In genomic region chr1:135162720-135163119, GRCm38 (mm10) we compare ENCODE assay signal across 16 mouse cellular contexts. TPM values are rescaled to one million over a fixed set of nuclear protein-coding genes. Genes with fewer than 3 reads are reported as not detected.
DNase-seq lines count a peak whose midpoint lies in the region; ATAC-seq and TF ChIP-seq lines count a peak whose summit lies in the region.
"Had no signal": no experiment of that assay in that cellular context is flagged by ENCODE, and none has a peak within 500 bp of the region (broad histone marks: within the 10 kb centered on the region; RNA-seq: fewer than 3 reads in every experiment).

No protein-coding gene starts in this region.

- WGBS in heart, embryonic 11.5 days (ENCODE audit: insufficient replicate concordance) = 50% methylated on average over 6 of the region's 6 CpGs

- peak; percentile 26 to 47 for DNase-seq in cerebellum, adult 18-20 months
- DNase-seq in cerebellum, adult 11 months = no peak
- peak in 1 of 2 experiments; percentile 57 for DNase-seq in left cerebral cortex, adult 2 months (ENCODE audit: extremely low spot score in 1 of 2, low spot score in 2 of 2)
- no peak for DNase-seq in left cerebral cortex, adult 18-20 months (ENCODE audit: low spot score in 2 of 2)
- peak; percentile 65 for DNase-seq in brain, embryonic 14.5 days (ENCODE audit: low read depth)
- peak; percentile 62 to 84 for DNase-seq in layer of hippocampus, adult 2 months (ENCODE audit: low spot score in 2 of 2)
- no peak for DNase-seq in lung, adult 18-20 months
- DNase-seq: adrenal gland, postnatal 36 days; gastrocnemius, postnatal 10 days; kidney, postnatal 4 days; liver, embryonic 13.5 days; thymus, postnatal 4 days had no signal

- no peak overlapping the region for H3K9ac ChIP-seq in heart, embryonic 11.5 days (ENCODE audit: low read depth, low read length)
- H3K9ac ChIP-seq: liver, embryonic 13.5 days had no signal

- intact Hi-C loops in left cerebral cortex, adult 2 months (cut with DNase I) = no loop called here

- H3K27ac ChIP-seq in left cerebral cortex, adult 2 months = peak overlapping the region; percentile 53; the same call in 1 of the 2 replicates
- peak overlapping the region; percentile 93 for H3K27ac ChIP-seq in layer of hippocampus, adult 2 months
- H3K27ac ChIP-seq in heart, embryonic 11.5 days (ENCODE audit: low read depth, low read length) = no peak overlapping the region
- H3K27ac ChIP-seq: liver, embryonic 13.5 days had no signal

- ATAC-seq in heart, embryonic 11.5 days (replicated peaks; ENCODE audit: insufficient number of reproducible peaks, low FRiP score, low TSS enrichment) = no peak
- ATAC-seq: inflammation-experienced regulatory T-cells, adult 6 months had no signal

- H3K4me1 ChIP-seq in heart, embryonic 11.5 days (ENCODE audit: control insufficient read depth, insufficient read depth, low read length) = no peaks in the 10 kb centered on the region; the same call in 1 of the 2 replicates
- H3K4me1 ChIP-seq: liver, embryonic 13.5 days had no signal

- peaks cover 57% of the 10 kb centered on the region for H3K27me3 ChIP-seq in heart, embryonic 11.5 days (ENCODE audit: control insufficient read depth, insufficient read depth, low read length)
- H3K27me3 ChIP-seq: liver, embryonic 13.5 days had no signal

- no peak overlapping the region for H3K4me2 ChIP-seq in heart, embryonic 11.5 days
- H3K4me2 ChIP-seq: liver, embryonic 13.5 days had no signal

- peak overlapping the region; percentile 18; the same call in 1 of the 2 replicates for H3K4me3 ChIP-seq in left cerebral cortex, adult 2 months
- H3K4me3 ChIP-seq in layer of hippocampus, adult 2 months = peak overlapping the region; percentile 35
- H3K4me3 ChIP-seq in heart, embryonic 11.5 days (ENCODE audit: low read depth, low read length) = no peak overlapping the region
- H3K4me3 ChIP-seq: liver, embryonic 13.5 days had no signal

- H3K9me3 ChIP-seq in heart, embryonic 11.5 days (replicated peaks; ENCODE audit: control insufficient read depth, low read length) = no peaks in the 10 kb centered on the region
- H3K9me3 ChIP-seq: liver, embryonic 13.5 days had no signal

- H3K36me3 ChIP-seq in heart, embryonic 11.5 days (ENCODE audit: control insufficient read depth, insufficient read depth, low read length) = no peaks in the 10 kb centered on the region
- H3K36me3 ChIP-seq: liver, embryonic 13.5 days had no signal

- no peak for TF ChIP-seq CTCF in left cerebral cortex, adult 2 months (IDR thresholded peaks at IDR 0.05)
- no peak for TF ChIP-seq CTCF in brain, embryonic 14.5 days (IDR thresholded peaks at IDR 0.05; ENCODE audit: borderline replicate concordance, extremely low read depth, insufficient read depth, insufficient read length)
- TF ChIP-seq CTCF in layer of hippocampus, adult 2 months (conservative IDR thresholded peaks at IDR 0.05) = peak; percentile 21; the same call in 1 of the 2 replicates

- TF ChIP-seq POLR2A in brain, embryonic 14.5 days (IDR thresholded peaks at IDR 0.05; ENCODE audit: borderline replicate concordance, extremely low read depth, insufficient read depth, insufficient read length, poor library complexity, severe bottlenecking) = no peak

RNA-seq across cellular contexts. Expression of gene Gpr37l1, which starts 4.8 kb away (rescaled TPM):
- total RNA-seq in left cerebral cortex, adult 2 months (2021) = 100 to 1,000 TPM; 168 to 183 TPM
- 100 to 1,000 TPM; 160 to 178 TPM for total RNA-seq in left cerebral cortex, adult 18-20 months (2021)
- 0.35 and 0.46 TPM in 2 replicates for polyA plus RNA-seq in brain, embryonic 14.5 days (2012; rRNA removed)
- 100 to 1,000 TPM; 193 to 194 TPM for total RNA-seq in layer of hippocampus, adult 2 months (2021)
- not detected in 2 replicates for polyA plus RNA-seq in heart, embryonic 11.5 days (2014; fragmentation: Nextera tagmentation; extraction: Ambion mirVana)
- total RNA-seq: monocyte, adult 5-6 weeks had no signal
- polyA plus RNA-seq: heart, embryonic 14.5 days; inflammation-experienced regulatory T-cells, adult 6 months; liver, embryonic 13.5 days had no signal

RNA-seq across cellular contexts. Expression of gene Arl8a, which starts 16.1 kb away (rescaled TPM):
- 100 to 1,000 TPM; 262 to 263 TPM for total RNA-seq in left cerebral cortex, adult 2 months (2021)
- total RNA-seq in left cerebral cortex, adult 18-20 months (2021) = 100 to 1,000 TPM; 264 to 266 TPM
- 333 and 385 TPM in 2 replicates for polyA plus RNA-seq in brain, embryonic 14.5 days (2012; rRNA removed)
- total RNA-seq in layer of hippocampus, adult 2 months (2021) = 100 to 1,000 TPM; 247 to 258 TPM
- 27.7 and 29.7 TPM in 2 replicates for polyA plus RNA-seq in heart, embryonic 11.5 days (2014; fragmentation: Nextera tagmentation; extraction: Ambion mirVana)

RNA-seq across cellular contexts. Expression of gene Ptpn7, which starts 30.2 kb away (rescaled TPM):
- under 1 TPM; 0.09 to 0.37 TPM for total RNA-seq in left cerebral cortex, adult 2 months (2021)
- under 1 TPM; 0.45 to 0.91 TPM for total RNA-seq in left cerebral cortex, adult 18-20 months (2021)
- polyA plus RNA-seq in brain, embryonic 14.5 days (2012; rRNA removed) = 0.45 and 0.46 TPM in 2 replicates
- not detected for total RNA-seq in layer of hippocampus, adult 2 months (2021)
- polyA plus RNA-seq in heart, embryonic 11.5 days (2014; fragmentation: Nextera tagmentation; extraction: Ambion mirVana) = 1.2 and 2.0 TPM in 2 replicates

RNA-seq across cellular contexts. Expression of gene Lgr6, which starts 57.6 kb away (rescaled TPM):
- 1 to 10 TPM; 1.6 to 1.9 TPM for total RNA-seq in left cerebral cortex, adult 2 months (2021)
- total RNA-seq in left cerebral cortex, adult 18-20 months (2021) = 1 to 10 TPM; 1.5 to 2.7 TPM
- 0.38 and 0.63 TPM in 2 replicates for polyA plus RNA-seq in brain, embryonic 14.5 days (2012; rRNA removed)
- total RNA-seq in layer of hippocampus, adult 2 months (2021) = 1 to 10 TPM; 2.4 TPM
- 1.0 and 1.4 TPM in 2 replicates for polyA plus RNA-seq in heart, embryonic 11.5 days (2014; fragmentation: Nextera tagmentation; extraction: Ambion mirVana)
- total RNA-seq: monocyte, adult 5-6 weeks had no signal

Comparison
In these comparisons a context has a peak if more than half of its experiments do, and no peak if none do; other contexts are left out.
1. DNase-seq: peak in cerebellum, adult 18-20 months (2 of 2), brain, embryonic 14.5 days (single experiment) and layer of hippocampus, adult 2 months (2 of 2); none in cerebellum, adult 11 months (single experiment), left cerebral cortex, adult 18-20 months (0 of 2) and lung, adult 18-20 months (0 of 2).